Comparison of ENCODE assay signal across 27 mouse cellular contexts in genomic region chr9:69319913-69320634, GRCm38 (mm10).
DNase-seq lines count a peak whose midpoint lies in the region; ATAC-seq and TF ChIP-seq lines count a peak whose summit lies in the region.
"Had no signal": no experiment of that assay in that cellular context is flagged by ENCODE, and none has a peak within 500 bp of the region (broad histone marks: within the 10 kb centered on the region; RNA-seq: fewer than 3 reads in every experiment).

No protein-coding gene starts in this region.

- H3K36me3 ChIP-seq in kidney, embryonic 15.5 days = no peaks in the 10 kb centered on the region
- no peaks in the 10 kb centered on the region for H3K36me3 ChIP-seq in neural tube, embryonic 15.5 days
- H3K36me3 ChIP-seq: heart, embryonic 10.5 days; hindbrain, embryonic 12.5 days; limb, embryonic 15.5 days; midbrain, embryonic 10.5 days had no signal

- no peak overlapping the region for H3K4me2 ChIP-seq in kidney, embryonic 15.5 days
- H3K4me2 ChIP-seq in neural tube, embryonic 15.5 days = no peak overlapping the region
- H3K4me2 ChIP-seq: forebrain, embryonic 13.5 days; hindbrain, embryonic 12.5 days; limb, embryonic 15.5 days; lung, embryonic 14.5 days had no signal

- H3K4me3 ChIP-seq in kidney, embryonic 15.5 days (replicated peaks) = no peak overlapping the region
- no peak overlapping the region for H3K4me3 ChIP-seq in neural tube, embryonic 15.5 days (replicated peaks)
- H3K4me3 ChIP-seq in layer of hippocampus, adult 2 months = no peak overlapping the region
- H3K4me3 ChIP-seq: forebrain, embryonic 13.5 days; heart, embryonic 10.5 days; hindbrain, embryonic 12.5 days; left cerebral cortex, adult 2 months; limb, embryonic 15.5 days; midbrain, embryonic 10.5 days had no signal

- 44% methylated on average over 10 of the region's 10 CpGs for WGBS in kidney, embryonic 15.5 days
- 78% methylated on average over 10 of the region's 10 CpGs for WGBS in neural tube, embryonic 15.5 days

- H3K9me3 ChIP-seq in kidney, embryonic 15.5 days (replicated peaks) = no peaks in the 10 kb centered on the region
- no peaks in the 10 kb centered on the region for H3K9me3 ChIP-seq in neural tube, embryonic 15.5 days (replicated peaks)
- H3K9me3 ChIP-seq: forebrain, embryonic 13.5 days; heart, embryonic 10.5 days; hindbrain, embryonic 12.5 days; limb, embryonic 15.5 days; midbrain, embryonic 10.5 days had no signal

- H3K27ac ChIP-seq in kidney, embryonic 15.5 days = peak overlapping the region; percentile 20; the same call in 1 of the 2 replicates
- H3K27ac ChIP-seq in neural tube, embryonic 15.5 days (replicated peaks) = no peak overlapping the region
- H3K27ac ChIP-seq in layer of hippocampus, adult 2 months = no peak overlapping the region
- H3K27ac ChIP-seq: forebrain, embryonic 13.5 days; heart, embryonic 10.5 days; hindbrain, embryonic 12.5 days; left cerebral cortex, adult 2 months; limb, embryonic 15.5 days; midbrain, embryonic 10.5 days had no signal

- no peak for ATAC-seq in kidney, embryonic 15.5 days (replicated peaks; ENCODE audit: low FRiP score)
- peak; percentile 78 for ATAC-seq in megakaryocyte, adult 5-6 weeks (ENCODE audit: poor library complexity, severe bottlenecking)
- ATAC-seq in neural tube, embryonic 15.5 days (ENCODE audit: low FRiP score) = no peak
- ATAC-seq: forebrain, embryonic 13.5 days; midbrain, embryonic 16.5 days had no signal

- no peak overlapping the region for H3K9ac ChIP-seq in kidney, embryonic 15.5 days
- no peak overlapping the region for H3K9ac ChIP-seq in neural tube, embryonic 15.5 days (replicated peaks)
- H3K9ac ChIP-seq: forebrain, embryonic 13.5 days; hindbrain, embryonic 12.5 days; limb, embryonic 15.5 days; lung, embryonic 14.5 days had no signal

- DNase-seq in kidney, postnatal 14 days = no peak
- peak; percentile 36 for DNase-seq in thymus, postnatal 0 days (ENCODE audit: low spot score)
- no peak for DNase-seq in thymus, postnatal 4 days
- no peak for DNase-seq in frontal cortex, postnatal 10 days (ENCODE audit: low spot score in 2 of 2)
- DNase-seq in layer of hippocampus, adult 2 months (ENCODE audit: low spot score in 2 of 2) = no peak
- DNase-seq: adrenal gland, adult 8-10 months; cerebellum, adult 8-10 months; cerebellum, postnatal 36 days; kidney, adult 8-10 months; kidney, postnatal 4 days; layer of hippocampus, adult 9-11 months; left cerebral cortex, postnatal 4 days; retina, postnatal 1 day; right cerebral cortex, postnatal 25 days; spleen, adult 18-20 months; thymus, postnatal 14 days had no signal

- no peaks in the 10 kb centered on the region for H3K27me3 ChIP-seq in kidney, embryonic 15.5 days
- no peaks in the 10 kb centered on the region for H3K27me3 ChIP-seq in neural tube, embryonic 15.5 days (replicated peaks)
- H3K27me3 ChIP-seq: hindbrain, embryonic 12.5 days; limb, embryonic 15.5 days had no signal

- H3K4me1 ChIP-seq in kidney, embryonic 15.5 days = peaks cover 23% of the 10 kb centered on the region
- H3K4me1 ChIP-seq in neural tube, embryonic 15.5 days = peaks cover 10% of the 10 kb centered on the region; the same call in 1 of the 2 replicates
- H3K4me1 ChIP-seq: hindbrain, embryonic 12.5 days; limb, embryonic 15.5 days; midbrain, embryonic 10.5 days had no signal

- no peak for TF ChIP-seq CTCF in layer of hippocampus, adult 2 months (conservative IDR thresholded peaks at IDR 0.05)
